Mouse (Mus musculus) heart, postnatal 10 days (tissue): ENCODE results near the gene Adgb. TPM values are rescaled to one million over a fixed set of nuclear protein-coding genes. Genes with fewer than 3 reads are reported as not detected.
A peak's percentile ranks its signal among the peaks of the same experiment; 100 is the strongest.
"Not testable (repeated sequence)": the region's sequence is repeated elsewhere in the genome, so short reads cannot be mapped to it uniquely, and the experiment has no call there.

Experiments
- DNase-seq, 2 experiments: peaks; one replicate each; pipeline ENCODE4 v3.0.0; 2021
- intact Hi-C: fragments of 180-260 bp; cut with DNase I; formaldehyde crosslinking; loops from one replicate; pipeline ENCODE4 v1.15.1; 2025
- total RNA-seq, 2 experiments: library from RNA; stranded (reverse); gene quantifications; 2 replicates each; pipeline ENCODE4 v1.2.3; 2021

The Adgb gene
- not detected for total RNA-seq

DNA sequence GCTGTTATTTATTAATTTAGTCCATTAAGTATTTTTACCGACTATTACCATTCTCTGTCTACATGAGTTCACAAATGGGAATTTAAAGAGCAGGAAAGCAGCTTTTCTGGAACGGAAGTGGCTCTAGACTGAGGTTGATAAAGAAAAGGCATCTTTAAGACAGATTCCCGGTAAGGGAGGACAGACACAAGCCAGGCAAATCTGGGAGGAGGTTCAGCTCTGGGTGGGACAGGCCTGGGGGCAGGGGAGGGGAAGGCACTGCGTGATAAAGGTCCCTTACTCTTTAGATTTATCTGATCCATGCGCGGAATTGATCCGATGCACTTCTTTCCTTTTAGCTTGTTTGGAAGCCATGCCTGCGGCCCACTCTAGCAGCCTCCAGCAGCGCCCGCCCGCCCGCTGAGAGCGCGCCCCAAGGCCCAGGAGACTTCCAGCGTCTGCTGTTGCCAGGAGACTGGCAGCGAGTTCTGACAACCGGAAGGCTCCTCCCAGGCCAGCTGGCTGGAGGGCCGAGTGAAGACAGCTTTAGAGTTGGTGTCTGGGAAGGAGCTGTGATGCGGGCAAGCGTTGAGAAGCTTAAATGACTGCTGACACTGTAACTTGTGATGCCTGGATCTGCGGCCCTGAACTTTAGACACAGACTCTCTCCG is at the start of gene Adgb:
TSS of gene Adgb (minus strand) at position 366 of the 650 bp plus-strand sequence.
- intact Hi-C loops: no loop called here
- peak; percentile 81 for DNase-seq

DNA sequence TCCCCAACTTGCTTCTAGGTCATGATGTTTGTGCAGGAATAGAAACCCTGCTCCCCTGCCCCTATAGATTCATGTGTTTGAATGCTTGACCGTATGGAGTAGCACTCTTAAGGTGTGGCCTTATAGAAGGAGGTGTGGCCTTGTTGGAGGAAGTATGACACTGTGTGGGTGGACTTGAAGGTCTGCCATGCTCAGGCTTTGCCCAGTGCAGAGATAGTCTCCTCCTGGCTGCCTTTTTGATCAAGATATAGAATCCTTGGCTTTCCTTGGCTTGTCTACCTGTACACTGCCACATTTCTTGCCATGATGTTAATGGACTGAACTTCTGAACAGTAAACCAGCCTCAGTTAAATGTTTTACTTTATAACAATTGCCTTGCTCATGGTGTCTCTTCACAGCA is 8.0 kb upstream of the Adgb start:
- intact Hi-C loops: no loop called here
- no peak for DNase-seq

DNA sequence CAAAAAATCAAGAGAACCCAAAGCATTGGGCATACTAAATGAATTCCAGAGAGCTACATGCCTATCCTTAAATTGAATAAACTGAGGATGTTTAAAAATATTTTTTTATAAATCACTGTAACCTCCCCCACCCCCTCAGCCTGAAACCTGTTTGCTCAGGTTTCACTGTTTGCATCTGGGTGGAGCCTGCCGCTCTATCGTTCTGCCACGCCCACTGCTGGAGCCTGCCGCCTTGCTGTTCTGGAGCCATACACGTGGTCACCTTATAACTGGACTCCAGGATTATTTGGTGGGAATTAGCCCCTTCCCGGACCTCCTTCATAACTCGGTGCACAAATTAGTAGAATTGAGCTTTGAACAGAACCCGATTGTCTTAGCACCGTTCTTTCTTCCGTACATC is 5.3 kb upstream of the Adgb start:
- DNase-seq, intact Hi-C loops: not testable (repeated sequence)

DNA sequence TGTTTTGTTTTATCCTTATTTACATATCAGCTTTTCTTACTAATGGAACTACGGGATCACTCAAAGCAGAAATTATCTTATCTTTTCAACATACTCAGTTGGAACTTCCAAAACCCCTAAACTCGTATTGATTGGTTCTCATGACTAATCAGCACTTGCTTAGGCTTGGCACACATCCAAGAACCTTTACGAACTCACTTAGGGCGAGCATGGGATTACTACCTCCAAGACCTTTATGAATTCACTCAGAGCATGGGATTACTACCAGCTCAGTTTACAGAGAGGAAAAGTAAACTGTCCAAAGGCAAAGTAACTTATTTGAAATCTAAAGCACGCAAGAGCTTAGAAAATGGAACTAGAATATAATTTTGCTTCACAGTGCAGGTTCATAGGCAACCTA is 4.8 kb upstream of the Adgb start:
- no peak for DNase-seq
- intact Hi-C loops: no loop called here

DNA sequence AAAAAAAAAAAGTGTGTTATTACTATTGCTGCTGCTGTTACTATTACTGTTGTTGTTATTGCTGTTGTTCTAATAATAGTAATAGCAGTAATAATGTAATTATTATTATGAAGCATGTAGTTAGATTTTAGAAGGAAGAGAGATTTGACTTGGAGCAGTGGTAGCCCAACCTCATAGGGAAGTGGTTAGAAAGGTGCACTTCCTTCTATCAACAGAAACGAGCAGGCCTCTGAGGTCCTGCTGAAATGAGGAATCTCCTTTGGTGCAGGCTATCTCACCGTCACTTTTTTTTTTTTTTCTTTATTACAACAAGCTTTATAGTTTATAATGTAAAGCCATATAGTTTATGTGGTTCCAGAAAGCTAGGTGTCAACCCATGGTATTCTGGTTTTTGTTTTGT is 4.4 kb upstream of the Adgb start:
- intact Hi-C loops: no loop called here

DNA sequence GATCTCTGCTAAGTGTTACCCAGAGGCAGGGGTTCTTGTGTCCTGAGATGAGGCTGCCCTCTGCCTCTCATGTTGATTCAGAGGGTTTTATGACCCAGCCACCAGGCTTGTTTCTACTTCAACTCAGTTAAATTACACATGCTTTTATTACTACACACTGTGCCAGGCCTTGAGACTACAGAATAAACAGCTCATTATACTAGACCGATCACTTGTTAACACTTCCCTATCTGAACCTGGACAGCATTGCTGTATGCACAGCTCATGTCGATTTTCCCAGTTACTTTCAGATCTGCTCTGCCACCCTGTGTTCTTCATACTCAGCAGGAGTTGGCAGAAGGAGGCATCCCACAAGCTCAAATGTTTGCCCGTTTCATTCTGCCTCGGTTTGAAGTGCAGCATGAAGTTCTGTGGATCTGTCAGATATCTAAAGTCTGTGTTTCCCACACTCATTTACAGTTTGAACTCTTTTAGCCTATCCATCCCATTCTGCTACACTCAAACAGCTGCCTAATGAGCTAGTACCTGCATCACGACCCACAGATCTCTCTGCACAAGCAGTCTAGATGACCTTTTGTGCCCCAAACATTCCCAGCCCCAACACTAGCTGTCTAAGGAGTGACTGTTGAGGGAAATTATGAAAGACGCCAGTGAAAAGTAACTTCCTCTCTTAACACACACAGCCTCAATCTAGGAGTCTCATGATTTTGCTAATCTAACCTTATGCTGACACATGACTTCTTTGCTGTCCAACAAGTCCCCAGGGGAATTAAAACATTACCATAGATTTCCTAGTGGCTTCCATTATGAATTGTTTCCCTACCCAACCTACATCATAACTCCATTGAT is 3.2 kb downstream of the Adgb start:
- no peak for DNase-seq
- intact Hi-C loops: no loop called here

More for the DNA sequence above, 4.4 kb upstream of the Adgb start:
- no peak for DNase-seq

DNA sequence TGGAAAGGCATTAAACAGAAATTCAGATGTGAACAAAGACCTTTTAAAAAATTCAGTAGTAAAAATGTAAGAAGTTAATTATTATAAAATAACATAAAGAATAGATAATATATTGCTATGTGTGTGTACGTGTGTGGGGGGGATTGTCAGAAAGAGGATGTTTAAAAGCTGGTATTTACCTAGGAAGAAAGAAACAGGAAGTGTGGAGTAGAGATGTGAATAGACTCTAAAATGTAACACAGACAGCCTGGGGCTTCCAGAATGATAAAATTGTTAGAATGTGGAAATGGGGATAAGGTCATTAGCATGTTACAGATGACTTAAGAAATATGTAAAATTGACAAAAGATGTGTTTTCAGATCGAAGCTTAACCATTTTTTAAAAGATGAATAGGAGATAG is 12.0 kb downstream of the Adgb start:
- DNase-seq: no peak
- intact Hi-C loops: no loop called here

DNA sequence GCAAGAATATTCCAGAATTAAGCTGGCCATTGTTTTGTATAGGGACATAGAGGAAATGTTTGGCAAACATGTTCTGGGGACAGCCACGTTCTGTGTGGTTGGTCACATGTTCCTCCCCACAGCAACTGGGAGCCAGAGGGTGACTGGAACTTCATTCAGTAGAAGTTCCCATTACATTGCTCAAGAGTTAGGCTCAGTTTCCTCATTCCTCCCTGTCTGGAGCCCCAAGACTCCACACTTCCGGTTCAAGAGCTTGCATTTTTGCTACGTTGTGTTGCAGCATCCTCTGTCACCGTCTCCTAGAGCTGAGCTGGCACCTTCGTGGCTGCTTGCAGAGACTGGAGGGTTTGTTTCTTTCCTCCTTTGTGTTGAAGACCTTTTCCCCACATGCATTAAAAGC is 15.1 kb downstream of the Adgb start:
- intact Hi-C loops: no loop called here

DNA sequence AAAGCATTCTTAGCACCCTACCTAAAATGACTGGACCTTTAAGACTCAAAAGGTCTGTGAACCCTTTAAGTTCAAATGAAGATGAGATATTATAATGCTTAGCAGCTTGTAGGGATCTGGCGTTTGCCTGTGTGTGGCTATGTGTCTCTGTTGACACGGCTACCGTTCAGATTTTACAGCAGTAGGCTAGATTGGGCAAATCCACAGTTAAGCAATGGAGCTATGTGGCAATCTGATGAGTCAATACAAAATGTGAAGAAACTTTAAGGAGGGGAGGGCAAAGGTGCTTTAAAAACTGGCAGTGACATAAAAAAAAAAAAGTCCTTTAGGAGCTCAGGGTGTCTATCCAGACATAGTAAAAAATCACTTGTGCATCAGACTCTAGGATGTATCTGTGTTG is 23.1 kb downstream of the Adgb start:
- intact Hi-C loops: no loop called here
- DNase-seq: no peak

More for the DNA sequence above, 15.1 kb downstream of the Adgb start:
- DNase-seq: peak in 1 of 2 experiments; percentile 11

DNA sequence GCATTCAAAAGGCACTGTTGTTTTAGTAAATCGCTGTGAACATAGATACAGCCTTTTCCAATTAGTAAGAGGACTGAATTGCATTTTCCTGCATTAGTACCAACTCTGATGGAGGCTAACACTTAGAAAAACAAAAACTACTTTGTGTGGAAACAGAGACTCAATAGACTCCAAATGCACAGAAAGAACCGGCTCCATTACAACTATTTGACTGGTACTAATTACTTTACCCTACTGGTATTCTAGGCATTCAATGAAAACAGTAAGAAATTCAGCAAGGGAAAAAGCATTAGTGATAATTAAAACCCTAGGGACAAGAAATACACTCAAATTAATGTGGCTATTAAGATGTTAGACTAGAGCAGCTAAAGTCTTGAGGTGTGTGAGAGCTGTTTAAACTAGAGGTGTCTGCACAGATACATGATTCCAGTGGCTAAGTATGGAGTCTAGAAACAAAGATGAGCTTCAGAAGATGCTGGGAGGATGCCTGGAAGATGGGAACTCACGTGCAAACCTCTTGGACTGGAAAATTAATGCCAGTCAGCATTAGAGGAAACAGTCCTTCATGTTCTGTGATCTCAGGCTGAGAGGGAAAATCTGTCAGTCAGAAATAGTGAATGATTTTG is 27.2 kb downstream of the Adgb start:
- intact Hi-C loops: no loop called here
- DNase-seq: no peak

DNA sequence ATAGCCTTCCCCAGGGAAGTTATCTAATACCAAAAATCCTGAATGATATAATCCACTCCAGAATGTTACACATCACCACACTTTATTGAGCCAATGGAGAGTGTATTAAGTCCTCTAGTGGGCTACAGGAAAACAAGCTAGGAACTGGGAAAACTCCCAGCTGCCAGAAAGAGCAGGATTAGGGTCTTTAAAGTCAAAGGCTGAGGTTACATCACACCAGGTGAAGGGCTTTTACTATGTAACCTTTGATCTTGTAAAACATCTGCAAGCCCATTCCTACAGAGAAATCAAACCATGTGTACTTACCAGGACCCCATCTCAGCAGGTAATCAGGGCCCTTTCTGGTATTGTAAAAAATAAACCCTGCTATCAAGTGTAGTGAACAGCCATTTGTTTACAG is 28.6 kb downstream of the Adgb start:
- intact Hi-C loops: no loop called here

DNA sequence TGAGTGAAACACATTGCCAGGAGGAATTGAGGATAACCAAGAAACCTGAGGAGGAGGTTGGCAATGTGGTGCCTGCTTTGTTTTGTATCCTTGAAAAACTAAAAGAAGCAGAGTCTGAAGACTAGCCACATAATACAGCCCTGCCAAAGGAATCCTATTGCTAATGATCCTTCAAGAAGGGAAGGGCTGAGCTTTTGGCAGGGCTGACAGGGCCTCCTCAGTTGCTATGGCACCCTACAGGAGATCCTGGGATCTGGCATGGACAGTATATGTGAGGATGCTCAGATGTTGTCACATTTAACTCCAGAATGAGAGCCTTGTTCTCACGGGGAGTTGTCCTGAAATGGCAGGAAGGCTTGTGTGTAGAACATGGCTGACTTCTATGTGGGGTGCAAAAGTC is 37.1 kb downstream of the Adgb start:
- intact Hi-C loops: no loop called here
- DNase-seq: no peak

More for the DNA sequence above, 28.6 kb downstream of the Adgb start:
- DNase-seq: no peak

DNA sequence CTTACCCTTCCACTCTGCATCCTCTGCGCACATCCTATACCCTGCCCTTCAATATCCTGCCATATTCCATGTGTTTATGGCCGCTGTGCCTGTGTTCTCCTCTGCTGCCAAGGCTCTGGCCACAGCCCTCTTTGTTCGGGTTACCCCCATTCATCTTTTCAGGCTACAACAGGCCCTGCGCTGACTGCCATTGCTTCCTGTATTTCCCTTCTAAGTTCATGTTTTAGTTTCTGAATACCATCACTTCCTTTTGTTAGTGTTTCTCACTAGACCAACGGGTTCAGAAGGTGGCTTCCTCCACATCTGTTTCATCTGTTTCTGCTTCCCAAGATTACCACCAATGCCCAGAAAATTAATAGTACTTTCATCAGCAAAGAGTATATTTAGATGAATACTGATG is 42.5 kb downstream of the Adgb start:
- intact Hi-C loops: no loop called here
- no peak for DNase-seq

DNA sequence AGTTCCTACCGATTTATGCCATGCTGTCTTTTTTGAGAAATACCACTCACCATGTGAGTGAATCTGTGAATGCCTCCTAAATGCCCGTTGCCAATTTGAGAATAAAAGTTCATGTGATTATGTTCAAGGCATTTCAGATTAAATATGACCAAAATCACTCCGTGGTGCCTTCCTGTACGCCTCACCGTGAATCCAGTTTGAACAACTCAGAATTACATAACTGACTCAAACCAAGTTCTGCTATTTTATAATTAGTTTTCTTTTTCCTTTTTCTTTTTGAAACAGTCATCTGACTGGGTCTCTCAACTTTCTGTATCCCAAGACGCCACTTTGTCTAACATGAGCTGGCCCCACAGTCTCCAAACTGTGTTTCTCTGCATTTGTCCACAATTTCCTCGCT is 43.1 kb downstream of the Adgb start:
- intact Hi-C loops: no loop called here
- no peak for DNase-seq

DNA sequence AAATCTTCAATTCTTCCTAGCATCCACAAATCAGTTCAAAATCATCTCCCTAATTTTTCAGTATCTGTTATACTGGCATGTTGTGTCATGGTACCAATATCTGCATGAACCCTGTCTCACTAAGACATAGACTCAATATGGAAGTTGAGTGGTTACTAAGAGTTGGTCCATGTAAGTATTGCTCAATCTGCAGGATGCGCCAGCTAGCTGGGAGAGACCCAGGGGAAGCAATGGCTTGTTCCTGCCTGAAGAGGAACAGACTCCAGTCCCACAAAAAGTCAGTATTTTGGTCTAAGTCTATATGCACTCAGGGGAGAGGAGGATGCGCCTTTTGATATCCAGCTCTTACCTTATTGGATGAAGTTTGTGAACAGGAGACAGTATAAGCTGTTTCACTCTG is 47.7 kb downstream of the Adgb start:
- intact Hi-C loops: no loop called here
- DNase-seq: no peak

DNA sequence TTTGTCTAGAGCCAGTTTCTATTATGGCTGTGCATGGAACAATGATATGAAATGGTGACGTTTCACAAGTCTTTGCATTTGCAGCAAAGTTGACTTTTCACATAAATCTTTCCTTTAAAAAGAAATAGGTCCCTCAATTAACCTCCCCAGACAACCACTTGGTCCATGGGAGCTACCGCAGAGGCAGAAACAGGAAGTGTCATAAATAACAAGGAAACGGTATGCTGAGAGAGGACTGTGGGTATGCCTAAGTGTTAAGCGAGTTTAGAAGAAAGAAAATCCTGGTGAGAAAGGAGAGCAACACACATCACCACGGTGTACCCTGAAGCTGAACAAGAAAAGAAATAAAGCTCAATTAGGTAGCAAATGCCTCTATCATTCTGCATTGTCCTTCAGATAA is 61.1 kb downstream of the Adgb start:
- intact Hi-C loops: no loop called here
- no peak for DNase-seq

DNA sequence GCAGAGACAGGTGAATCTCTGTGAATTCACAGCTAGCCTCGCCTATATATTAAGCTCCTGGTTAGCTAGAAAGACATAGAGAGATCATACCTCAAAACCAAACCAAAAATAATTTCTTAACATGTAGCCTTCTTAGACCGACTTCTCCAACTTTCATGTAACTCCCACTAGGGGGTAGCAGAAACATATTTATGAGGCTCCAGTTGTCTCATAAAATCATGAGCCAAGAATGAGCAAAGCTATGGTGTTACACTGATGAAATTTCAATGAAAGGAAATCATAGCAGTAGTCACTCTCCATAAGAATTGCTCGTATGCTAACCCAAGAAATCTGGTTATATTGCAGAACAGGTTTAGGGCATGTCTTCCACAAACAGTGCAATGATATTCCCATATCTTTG is 64.0 kb downstream of the Adgb start:
- intact Hi-C loops: loop anchor here (5.0 kb wide), 1 partner anchor 764 kb away; no protein-coding TSS in a partner anchor
- DNase-seq: peak; percentile 47 to 49

DNA sequence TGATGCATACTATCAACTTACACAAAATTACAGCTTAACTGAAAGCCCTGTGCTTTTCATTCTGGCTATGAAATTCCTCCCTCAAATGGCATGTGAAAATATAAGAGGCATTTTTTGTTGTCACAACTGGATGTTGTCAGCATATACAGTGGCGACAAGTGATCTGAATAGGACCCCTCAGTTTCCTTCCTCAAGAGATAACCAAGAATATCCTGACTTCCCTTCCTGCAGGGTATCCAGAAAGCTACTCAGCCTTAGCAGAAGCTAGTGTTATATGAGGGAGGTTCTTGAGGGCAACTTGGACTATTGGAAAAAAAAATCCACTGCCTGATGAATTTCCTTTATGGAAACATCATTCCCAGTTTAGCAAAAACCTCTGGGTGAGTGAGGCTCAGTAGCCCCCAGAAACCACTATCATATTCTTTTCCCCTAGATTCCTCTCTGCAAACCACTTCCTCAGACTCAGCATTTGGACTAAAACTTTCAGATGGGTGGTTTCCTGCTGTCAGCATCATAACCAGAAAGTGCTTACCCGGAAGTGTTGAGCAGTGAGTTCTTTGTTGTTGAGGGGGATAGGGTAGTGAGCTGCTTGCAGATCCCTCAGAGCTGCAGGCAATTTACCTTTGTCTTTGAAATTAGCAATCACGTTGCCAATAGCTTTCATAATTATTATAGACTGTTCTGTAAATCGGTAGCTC is 76.2 kb downstream of the Adgb start:
- no peak for DNase-seq
- intact Hi-C loops: no loop called here

DNA sequence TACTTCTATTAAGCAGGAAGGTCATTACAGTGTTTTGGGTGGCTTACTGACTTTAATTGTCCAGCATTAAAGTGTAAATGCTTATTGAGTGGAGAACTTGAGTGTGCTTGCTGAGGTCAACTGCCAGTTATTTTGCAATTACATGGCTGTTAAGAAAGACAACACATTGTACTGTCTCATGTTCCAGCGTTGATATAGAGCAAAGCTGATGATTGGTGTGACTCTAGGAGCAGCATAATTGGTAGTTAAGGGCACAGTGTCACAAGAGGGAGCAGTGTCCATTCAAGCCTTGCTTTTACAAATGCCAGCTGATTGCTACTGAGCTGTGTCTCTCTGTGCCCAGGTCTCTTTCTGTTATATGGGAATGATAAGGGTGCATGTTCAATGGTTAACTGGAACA is 97.5 kb downstream of the Adgb start:
- DNase-seq: no peak
- intact Hi-C loops: no loop called here

DNA sequence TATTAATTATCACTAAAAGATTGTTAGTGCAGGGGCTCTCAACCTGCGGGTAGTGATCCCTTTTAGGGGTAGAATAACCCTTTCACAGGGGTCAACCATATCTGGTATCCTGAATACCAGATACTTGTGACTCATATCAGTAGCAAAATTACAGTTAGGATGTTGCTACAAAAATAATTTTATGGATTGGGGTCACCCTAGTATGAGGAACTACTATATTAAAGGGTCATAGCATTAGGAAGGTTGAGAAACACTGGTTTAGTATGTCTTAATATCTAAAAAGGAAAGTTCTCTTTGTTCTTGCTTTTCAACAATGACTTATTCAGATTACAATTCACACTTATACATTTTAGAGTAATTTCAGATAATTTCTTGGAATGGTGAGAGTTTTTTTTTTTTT is 108.1 kb downstream of the Adgb start:
- intact Hi-C loops: no loop called here
- no peak for DNase-seq

DNA sequence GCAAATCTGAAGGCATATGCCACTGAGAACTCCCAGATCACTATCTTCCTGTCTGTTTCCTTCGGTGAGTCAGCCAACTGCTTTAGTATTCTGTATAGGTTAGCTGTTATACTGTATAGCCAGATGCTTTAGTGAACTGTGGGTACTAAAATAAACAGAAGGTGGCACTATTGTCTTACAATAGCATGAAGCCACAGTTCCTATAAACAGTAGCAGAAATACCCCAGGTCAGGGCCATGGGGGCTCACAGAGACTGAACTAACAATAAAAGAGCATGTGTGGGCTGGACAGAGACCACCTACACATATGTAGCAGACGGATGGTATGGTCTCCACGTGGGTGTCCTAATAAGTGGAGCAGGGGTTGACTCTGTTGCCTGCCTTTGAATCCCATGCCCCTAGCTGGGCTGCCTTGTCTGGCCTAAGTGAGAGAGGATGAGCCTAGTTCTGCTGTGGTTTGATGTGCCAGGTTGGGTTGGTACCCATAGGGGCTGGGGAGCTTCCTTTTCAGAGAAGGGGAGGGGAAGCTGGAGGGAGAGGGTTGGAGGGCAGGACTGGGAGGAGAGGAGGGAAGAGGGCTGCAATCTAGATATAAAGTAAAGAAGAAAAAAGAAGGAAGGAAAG is 116.4 kb downstream of the Adgb start:
- peak; percentile 5 to 10 for DNase-seq
- intact Hi-C loops: loop anchor here (2.0 to 5.0 kb wide), 2 partner anchors 201 to 822 kb away; no protein-coding TSS in a partner anchor
